Mouse (Mus musculus): ENCODE results near the gene Gamt. TPM values are rescaled to one million over a fixed set of nuclear protein-coding genes. Genes with fewer than 3 reads are reported as not detected.
"Not testable (repeated sequence)": the region's sequence is repeated elsewhere in the genome, so short reads cannot be mapped to it uniquely, and the experiment has no call there.

Gamt gene
- total RNA-seq, 2 experiments from 2014 or later = 27.4 to 28.7 TPM

- no peak for DNase-seq (ENCODE audit: low spot score)
Observed at GRCm38 (mm10) chr10:80236145-80236825, 24.5 kb downstream of the Gamt start.

- peak; percentile 56 for DNase-seq (ENCODE audit: low spot score)
Observed at GRCm38 (mm10) chr10:80227877-80228775, 32.7 kb downstream of the Gamt start.

- DNase-seq (ENCODE audit: low spot score) = no peak
Observed at GRCm38 (mm10) chr10:80227166-80227539, 33.7 kb downstream of the Gamt start.

GRCm38 (mm10) chr10:80226416-80227165 is 34.2 kb downstream of the Gamt start, which contains the start of gene Mum1:
Gene Mum1, plus strand, starts transcription at chr10:80226434.
- peak; percentile 99 for DNase-seq (ENCODE audit: low spot score)

- DNase-seq (ENCODE audit: low spot score) = no peak
Observed at GRCm38 (mm10) chr10:80226071-80226415, 34.8 kb downstream of the Gamt start.

- not testable (repeated sequence) for DNase-seq (ENCODE audit: low spot score)
Observed at GRCm38 (mm10) chr10:80223137-80223536, 37.7 kb downstream of the Gamt start.

GRCm38 (mm10) chr10:80220676-80221075 is 40.1 kb downstream of the Gamt start:
- DNase-seq (ENCODE audit: low spot score) = no peak

- DNase-seq (ENCODE audit: low spot score) = no peak
Observed at GRCm38 (mm10) chr10:80215048-80215772, 45.6 kb downstream of the Gamt start.

GRCm38 (mm10) chr10:80211547-80212103 is 49.2 kb downstream of the Gamt start:
- DNase-seq (ENCODE audit: low spot score) = not testable (repeated sequence)

- DNase-seq (ENCODE audit: low spot score) = no peak
Observed at GRCm38 (mm10) chr10:80208841-80209371, 51.9 kb downstream of the Gamt start.

- DNase-seq (ENCODE audit: low spot score) = no peak
Observed at GRCm38 (mm10) chr10:80208248-80208647, 52.6 kb downstream of the Gamt start.

Small RNA genes within 50 kb of the gene (microRNA-seq; reads per million reads assigned to microRNA genes)
- gene Mir6911 = 1.0 reads per million

Other genes with a start within 250 kb of the Gamt start
- gene Arhgap45, start 244.4 kb downstream of the Gamt start, total RNA-seq (2021) = 1 to 10 TPM in 1 of 2 experiments, under 1 TPM in 1; 0.75 to 1.3 TPM
- gene Polr2e, start 221.2 kb downstream of the Gamt start, total RNA-seq (2021) = 10 to 100 TPM; 44.3 to 46.2 TPM
- gene Gpx4, start 213.8 kb downstream of the Gamt start, total RNA-seq (2021) = 100 to 1,000 TPM; 631 to 739 TPM
- gene Sbno2, start 155.4 kb downstream of the Gamt start, total RNA-seq (2021) = 1 to 10 TPM; 5.4 to 5.9 TPM
- 100 to 1,000 TPM; 145 to 148 TPM for gene Stk11, start 145.2 kb downstream of the Gamt start, total RNA-seq (2021)
- 100 to 1,000 TPM; 573 to 611 TPM for gene Atp5d, start 122.4 kb downstream of the Gamt start, total RNA-seq (2021)
- 1 to 10 TPM; 1.6 to 1.9 TPM for gene Cbarp, start 120.2 kb downstream of the Gamt start, total RNA-seq (2021)
- 10 to 100 TPM; 40.6 to 47.9 TPM for gene Midn, start 112.7 kb downstream of the Gamt start, total RNA-seq (2021)
- gene Cirbp, start 95.0 kb downstream of the Gamt start, total RNA-seq (2021) = 10 to 100 TPM; 28.9 to 37.5 TPM
- gene 1600002K03Rik, start 88.1 kb downstream of the Gamt start, total RNA-seq (2021) = 1 to 10 TPM; 5.4 to 6.5 TPM
- under 1 TPM; 0.24 to 0.48 TPM for gene Efna2, start 81.5 kb downstream of the Gamt start, total RNA-seq (2021)
- 10 to 100 TPM; 13.8 to 13.9 TPM for gene Mum1, start 34.6 kb downstream of the Gamt start, total RNA-seq (2021)
- 100 to 1,000 TPM; 578 to 613 TPM for gene Ndufs7, start 11.9 kb downstream of the Gamt start, total RNA-seq (2021)
- gene Dazap1, start 474 bp upstream of the Gamt start, total RNA-seq (2021) = 10 to 100 TPM; 34.2 to 38.8 TPM
- gene Rps15, start 31.4 kb upstream of the Gamt start, total RNA-seq (2021) = 100 to 1,000 TPM; 703 to 778 TPM
- under 1 TPM; 0.18 to 0.31 TPM for gene Apc2, start 35.0 kb upstream of the Gamt start, total RNA-seq (2021)
- gene 2310011J03Rik, start 59.5 kb upstream of the Gamt start, total RNA-seq (2021) = 1 to 10 TPM; 6.8 to 7.1 TPM
- gene Pcsk4, start 68.5 kb upstream of the Gamt start, total RNA-seq (2021) = under 1 TPM; 0.78 to 0.97 TPM
- 1 to 10 TPM; 3.4 to 4.1 TPM for gene Reep6, start 68.9 kb upstream of the Gamt start, total RNA-seq (2021)
- 10 to 100 TPM; 32.5 to 37.0 TPM for gene Adamtsl5, start 87.4 kb upstream of the Gamt start, total RNA-seq (2021)
- under 1 TPM; 0.09 to 0.11 TPM for gene Plk5, start 95.4 kb upstream of the Gamt start, total RNA-seq (2021)
- gene Mex3d, start 126.6 kb upstream of the Gamt start, total RNA-seq (2021) = 1 to 10 TPM; 4.0 to 4.6 TPM
- gene Mbd3, start 138.5 kb upstream of the Gamt start, total RNA-seq (2021) = 100 to 1,000 TPM; 108 to 127 TPM
- 100 to 1,000 TPM; 831 to 847 TPM for gene Uqcr11, start 145.8 kb upstream of the Gamt start, total RNA-seq (2021)
- gene Tcf3, start 172.6 kb upstream of the Gamt start, total RNA-seq (2021) = 10 to 100 TPM; 11.2 to 11.3 TPM
- not detected for gene Onecut3, start 233.8 kb upstream of the Gamt start, total RNA-seq (2021)